Mouse (Mus musculus) liver, postnatal 0 days (tissue): ENCODE results near the gene Rnf17.

Experiments used
- CTCF ChIP-seq: sonication (generic); IDR thresholded peaks from 2 replicates; pipeline ENCODE4 v1.5.1; 2016; ENCODE audit warnings: antibody characterized with exemption, low read depth
- EP300 ChIP-seq: IDR thresholded peaks from 2 replicates; pipeline ENCODE4 v1.6.1; 2016; ENCODE audit warnings: antibody characterized with exemption, low read depth, mild to moderate bottlenecking

DNA sequence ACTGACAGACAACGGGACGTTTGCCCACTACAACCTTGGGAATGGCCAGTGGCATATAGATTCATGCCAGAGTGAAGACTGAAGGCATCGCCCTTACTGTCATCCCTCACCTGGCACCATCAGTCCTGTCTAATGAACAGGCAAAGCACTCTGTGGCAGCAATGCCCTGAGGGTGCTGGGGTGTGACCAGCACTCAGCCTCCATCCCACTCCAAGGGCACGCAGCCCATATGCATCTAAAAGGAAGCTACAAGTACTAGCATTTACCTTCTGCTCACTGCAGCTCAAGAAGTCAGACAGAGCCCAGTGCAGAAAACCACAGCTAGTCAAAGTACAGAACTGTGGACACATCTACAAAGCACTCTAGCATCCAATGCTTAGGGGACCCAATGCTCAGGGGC is 143.1 kb downstream of the Rnf17 start:
- TF ChIP-seq EP300, result no peak
- no peak for TF ChIP-seq CTCF
